Mouse (Mus musculus) liver, postnatal 0 days (tissue): ENCODE data around the gene Gse1. TPM values are rescaled to one million over a fixed set of nuclear protein-coding genes. Genes with fewer than 3 reads are reported as not detected.
A peak's percentile ranks its signal among the peaks of the same experiment; 100 is the strongest.

Experiments
- ATAC-seq: fragments of 200-750 bp; cut with Nextera tagmentation; 2 replicates; pipeline ENCODE4 v1.8.0; 2017; ENCODE audit warnings: mild to moderate bottlenecking, moderate library complexity
- DNase-seq: peaks from one replicate; pipeline ENCODE4 v3.0.0-alpha.2; 2016
- H3K27ac ChIP-seq: fragments of 300-500 bp; sonication (generic); 2 replicates; pipeline ENCODE4 v1.5.1; 2014; ENCODE audit warnings: antibody characterized with exemption, moderate library complexity, mild to moderate bottlenecking, low read depth
- H3K27me3 ChIP-seq: fragments of 300-500 bp; sonication (generic); 2 replicates; pipeline ENCODE4 v1.6.1; 2014; ENCODE audit warnings: low read length, control low read depth, mixed read lengths; ENCODE audit not compliant: insufficient read depth
- H3K36me3 ChIP-seq: fragments of 300-500 bp; sonication (generic); replicated peaks from 2 replicates; pipeline ENCODE4 v1.6.1; 2014; ENCODE audit warnings: mild to moderate bottlenecking, control low read depth, low read length, moderate library complexity, mixed read lengths; ENCODE audit not compliant: insufficient read depth
- H3K4me1 ChIP-seq: fragments of 300-500 bp; sonication (generic); 2 replicates; pipeline ENCODE4 v1.6.1; 2014; ENCODE audit warnings: antibody characterized with exemption, mild to moderate bottlenecking, control low read depth; ENCODE audit not compliant: insufficient read depth
- H3K4me2 ChIP-seq: fragments of 300-500 bp; sonication (generic); 2 replicates; pipeline ENCODE4 v1.6.1; 2014; ENCODE audit warnings: low read depth, mild to moderate bottlenecking, low read length, moderate library complexity, mixed read lengths
- H3K4me3 ChIP-seq: fragments of 300-500 bp; sonication (generic); 2 replicates; pipeline ENCODE4 v1.5.1; 2014; ENCODE audit warnings: low read depth, low read length
- H3K9ac ChIP-seq: fragments of 300-500 bp; sonication (generic); replicated peaks from 2 replicates; pipeline ENCODE4 v1.6.1; 2014; ENCODE audit warnings: mild to moderate bottlenecking, moderate library complexity
- H3K9me3 ChIP-seq: fragments of 300-500 bp; sonication (generic); 2 replicates; pipeline ENCODE4 v1.6.1; 2016; ENCODE audit warnings: mild to moderate bottlenecking, control low read depth, low read length, mixed read lengths
- CTCF ChIP-seq: sonication (generic); IDR thresholded peaks from 2 replicates; pipeline ENCODE4 v1.5.1; 2016; ENCODE audit warnings: antibody characterized with exemption, low read depth
- EP300 ChIP-seq: IDR thresholded peaks from 2 replicates; pipeline ENCODE4 v1.6.1; 2016; ENCODE audit warnings: antibody characterized with exemption, low read depth, mild to moderate bottlenecking
- WGBS: fragments of 180-500 bp; shearing (Covaris S2); extraction: QIAGEN DNeasy Blood & Tissue Kit; methylation state at CpG from one replicate; pipeline ENCODE4 v1.1.7; 2014; ENCODE audit not compliant: insufficient replicate concordance; 5-methylcytosine and 5-hydroxymethylcytosine counted together
- polyA plus RNA-seq: library from polyadenylated mRNA; unstranded; fragments of >200 nt; fragmentation: Nextera tagmentation; extraction: Ambion mirVana; gene quantifications from 2 replicates; pipeline ENCODE4 v1.2.1, GENCODE M21; 2015

The Gse1 gene
- polyA plus RNA-seq, 1 experiment from 2014 or later, result 7.7 TPM

GRCm38 (mm10) chr8:120322956-120323448 is 94.7 kb downstream of the Gse1 start:
- Histone ChIP-seq H3K4me1 (peaks cover 38% of the 10 kb centered on the region), H3K9ac (peak overlapping the region; percentile 35), H3K9me3 (no peaks in the 10 kb centered on the region), H3K4me3 (no peak overlapping the region), H3K4me2 (peak overlapping the region; percentile 40), H3K27me3 (no peaks in the 10 kb centered on the region), H3K27ac (peak overlapping the region; percentile 39; the same call in 1 of the 2 replicates), H3K36me3 (no peaks in the 10 kb centered on the region)
- peak; percentile 64 for DNase-seq
- TF ChIP-seq CTCF, result no peak; the same call in 1 of the 2 replicates
- WGBS, result 15% methylated on average over 20 of the region's 20 CpGs
- 0 out of 2 replicates have a peak, but pooled peaks have one; percentile 9 for ATAC-seq

- Histone ChIP-seq H3K4me1 (peaks cover 45% of the 10 kb centered on the region), H3K4me2 (no peak overlapping the region), H3K36me3 (no peaks in the 10 kb centered on the region), H3K9me3 (no peaks in the 10 kb centered on the region), H3K27ac (0 out of 2 replicates have a peak overlapping the region, but pooled peaks have one; percentile 35), H3K27me3 (no peaks in the 10 kb centered on the region), H3K9ac (no peak overlapping the region), H3K4me3 (no peak overlapping the region)
- WGBS, result 35% methylated on average over 3 of the region's 3 CpGs
- ATAC-seq (no peak), DNase-seq (no peak)
- TF ChIP-seq CTCF, result no peak
- no peak for TF ChIP-seq EP300
Observed at GRCm38 (mm10) chr8:120324555-120324954, 96.3 kb downstream of the Gse1 start.

- peaks cover 45% of the 10 kb centered on the region for H3K4me1 ChIP-seq
- ATAC-seq (peak; percentile 61), DNase-seq (no peak)
- no peaks in the 10 kb centered on the region for H3K9me3 ChIP-seq
- no peak for TF ChIP-seq CTCF
- TF ChIP-seq EP300, result peak; percentile 66; the same call in 1 of the 2 replicates
- H3K9ac ChIP-seq, result no peak overlapping the region
- WGBS, result 38% methylated on average over 5 of the region's 5 CpGs
- H3K27me3 ChIP-seq, result no peaks in the 10 kb centered on the region
- H3K27ac ChIP-seq, result peak overlapping the region; percentile 35; the same call in 1 of the 2 replicates
- no peaks in the 10 kb centered on the region for H3K36me3 ChIP-seq
- no peak overlapping the region for H3K4me2 ChIP-seq
- no peak overlapping the region for H3K4me3 ChIP-seq
Observed at GRCm38 (mm10) chr8:120325172-120325767, 97.0 kb downstream of the Gse1 start.

GRCm38 (mm10) chr8:120327131-120327554 is 98.9 kb downstream of the Gse1 start:
- DNase-seq, result peak; percentile 69

GRCm38 (mm10) chr8:120328361-120329022 is 100.2 kb downstream of the Gse1 start:
- ATAC-seq, result no peak
- no peaks in the 10 kb centered on the region for H3K36me3 ChIP-seq
- no peak for TF ChIP-seq CTCF
- TF ChIP-seq EP300, result no peak

More at GRCm38 (mm10) chr8:120327131-120327554, 98.9 kb downstream of the Gse1 start:
- no peaks in the 10 kb centered on the region for H3K36me3 ChIP-seq
- H3K4me1 ChIP-seq, result peaks cover 42% of the 10 kb centered on the region
- peak; percentile 57 for ATAC-seq
- no peak overlapping the region for H3K9ac ChIP-seq
- no peaks in the 10 kb centered on the region for H3K27me3 ChIP-seq
- H3K4me2 ChIP-seq, result no peak overlapping the region
- H3K27ac ChIP-seq, result no peak overlapping the region
- H3K4me3 ChIP-seq, result no peak overlapping the region
- 52% methylated on average over 3 of the region's 3 CpGs for WGBS
- H3K9me3 ChIP-seq, result no peaks in the 10 kb centered on the region
- TF ChIP-seq CTCF (peak; percentile 72), EP300 (no peak)

GRCm38 (mm10) chr8:120329030-120329748 is 100.9 kb downstream of the Gse1 start:
- Histone ChIP-seq H3K4me3 (no peak overlapping the region), H3K27ac (no peak overlapping the region), H3K4me2 (0 out of 2 replicates have a peak overlapping the region, but pooled peaks have one; percentile 9), H3K36me3 (no peaks in the 10 kb centered on the region), H3K27me3 (no peaks in the 10 kb centered on the region), H3K9me3 (no peaks in the 10 kb centered on the region), H3K9ac (no peak overlapping the region), H3K4me1 (peaks cover 29% of the 10 kb centered on the region)
- WGBS, result 73% methylated on average over 11 of the region's 11 CpGs
- no peak for TF ChIP-seq CTCF
- TF ChIP-seq EP300, result no peak
- ATAC-seq (no peak), DNase-seq (peak; percentile 44)

More at GRCm38 (mm10) chr8:120328361-120329022, 100.2 kb downstream of the Gse1 start:
- DNase-seq, result no peak
- Histone ChIP-seq H3K4me1 (peaks cover 35% of the 10 kb centered on the region), H3K4me3 (no peak overlapping the region), H3K27me3 (no peaks in the 10 kb centered on the region), H3K4me2 (0 out of 2 replicates have a peak overlapping the region, but pooled peaks have one; percentile 9), H3K9me3 (no peaks in the 10 kb centered on the region), H3K9ac (no peak overlapping the region), H3K27ac (no peak overlapping the region; the same call in 1 of the 2 replicates)
- 63% methylated on average over 13 of the region's 13 CpGs for WGBS
